Mouse (Mus musculus): Measurements from ENCODE around the gene Calm1. TPM values are rescaled to one million over a fixed set of nuclear protein-coding genes. Genes with fewer than 3 reads are reported as not detected.
A peak's percentile ranks its signal among the peaks of the same experiment; 100 is the strongest.
"Not testable (repeated sequence)": the region's sequence is repeated elsewhere in the genome, so short reads cannot be mapped to it uniquely, and the experiment has no call there.

The Calm1 gene
- polyA plus RNA-seq, 1 experiment from 2014 or later = 779 TPM

GRCm38 (mm10) chr12:100212397-100212796 lies 13.2 kb downstream of the Calm1 start:
- WGBS (ENCODE audit: insufficient replicate concordance) = 17% methylated on average over 3 of the region's 3 CpGs
- H3K4me2 ChIP-seq = peak overlapping the region; percentile 35

GRCm38 (mm10) chr12:100213162-100213561 lies 13.9 kb downstream of the Calm1 start:
- H3K27ac ChIP-seq = no peak overlapping the region
- no peaks in the 10 kb centered on the region for H3K9me3 ChIP-seq (replicated peaks)
- H3K4me3 ChIP-seq = no peak overlapping the region
- H3K4me2 ChIP-seq = no peak overlapping the region
- WGBS (ENCODE audit: insufficient replicate concordance) = 80% methylated on average over 2 of the region's 2 CpGs
- peaks cover 50% of the 10 kb centered on the region for H3K4me1 ChIP-seq
- no peak for ATAC-seq
- H3K36me3 ChIP-seq = peaks cover 20% of the 10 kb centered on the region
- H3K27me3 ChIP-seq (replicated peaks) = no peaks in the 10 kb centered on the region
- H3K9ac ChIP-seq = no peak overlapping the region

More at GRCm38 (mm10) chr12:100212397-100212796, 13.2 kb downstream of the Calm1 start:
- Histone ChIP-seq H3K4me3 (no peak overlapping the region), H3K27me3 (replicated peaks) (no peaks in the 10 kb centered on the region), H3K9ac (peak overlapping the region; percentile 9; the same call in 1 of the 2 replicates), H3K36me3 (peaks cover 27% of the 10 kb centered on the region), H3K9me3 (replicated peaks) (no peaks in the 10 kb centered on the region), H3K27ac (peak overlapping the region; percentile 69), H3K4me1 (peaks cover 56% of the 10 kb centered on the region)
- peak; percentile 83 for ATAC-seq

GRCm38 (mm10) chr12:100214156-100214555 lies 14.9 kb downstream of the Calm1 start:
- Histone ChIP-seq H3K27me3 (replicated peaks) (no peaks in the 10 kb centered on the region), H3K4me3 (no peak overlapping the region), H3K36me3 (peaks cover 10% of the 10 kb centered on the region), H3K4me2 (no peak overlapping the region), H3K9me3 (replicated peaks) (no peaks in the 10 kb centered on the region), H3K4me1 (peaks cover 40% of the 10 kb centered on the region), H3K9ac (no peak overlapping the region), H3K27ac (no peak overlapping the region)
- ATAC-seq = no peak
- 82% methylated on average over 10 of the region's 10 CpGs for WGBS (ENCODE audit: insufficient replicate concordance)

DNA sequence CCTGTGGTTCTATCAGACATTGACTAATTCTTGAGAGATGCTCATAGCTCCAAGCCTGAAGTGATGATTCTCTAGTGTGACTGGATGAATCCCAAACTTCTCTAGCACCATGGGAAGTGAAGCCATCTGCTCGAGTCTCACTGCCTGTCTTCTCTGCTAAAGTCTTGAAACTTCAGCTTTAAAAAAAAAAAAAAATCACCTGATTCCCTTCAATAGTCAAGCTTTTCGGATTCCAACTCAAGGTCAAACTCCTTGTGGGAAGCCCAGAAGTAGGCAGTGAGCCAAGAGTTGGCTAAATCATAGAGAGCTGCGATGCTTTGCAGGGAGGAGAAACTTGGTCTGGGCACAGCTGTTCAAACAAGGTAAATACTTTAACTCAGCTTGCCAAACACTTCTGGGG lies 15.5 kb downstream of the Calm1 start:
- WGBS (ENCODE audit: insufficient replicate concordance) = 69% methylated on average over 3 of the region's 3 CpGs
- H3K27ac ChIP-seq = no peak overlapping the region
- peaks cover 4% of the 10 kb centered on the region; the same call in 1 of the 2 replicates for H3K36me3 ChIP-seq
- no peaks in the 10 kb centered on the region for H3K9me3 ChIP-seq (replicated peaks)
- H3K4me3 ChIP-seq = no peak overlapping the region
- ATAC-seq = no peak
- H3K4me2 ChIP-seq = no peak overlapping the region
- no peaks in the 10 kb centered on the region for H3K27me3 ChIP-seq (replicated peaks)
- H3K4me1 ChIP-seq = peaks cover 34% of the 10 kb centered on the region
- no peak overlapping the region for H3K9ac ChIP-seq

DNA sequence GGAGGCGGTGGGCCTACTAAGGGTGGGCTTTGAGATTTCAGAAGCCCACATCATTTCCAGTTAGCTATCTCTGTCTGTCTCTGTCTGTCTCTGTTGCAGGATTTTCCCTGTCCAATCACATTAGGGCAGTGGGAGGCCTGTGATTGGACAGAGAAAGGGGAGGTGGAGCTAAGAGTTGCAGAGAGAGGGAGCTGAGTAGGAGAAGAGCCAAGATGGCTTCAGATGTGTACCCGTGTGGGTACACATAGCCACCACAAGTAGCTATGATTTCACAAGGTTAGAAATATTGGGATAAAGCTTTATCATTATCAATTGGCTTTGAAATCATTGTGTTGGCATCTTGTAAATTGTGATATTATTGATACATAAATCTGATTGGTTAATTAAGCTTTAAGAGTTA lies 17.9 kb downstream of the Calm1 start:
- WGBS (ENCODE audit: insufficient replicate concordance) = 76% methylated on average over 2 of the region's 2 CpGs
- H3K27ac ChIP-seq; H3K4me3 ChIP-seq; H3K27me3 ChIP-seq (replicated peaks); H3K4me2 ChIP-seq; H3K9me3 ChIP-seq (replicated peaks); H3K36me3 ChIP-seq; H3K9ac ChIP-seq; ATAC-seq: not testable (repeated sequence)
- peaks cover 15% of the 10 kb centered on the region for H3K4me1 ChIP-seq

GRCm38 (mm10) chr12:100220012-100220411 lies 20.8 kb downstream of the Calm1 start:
- Histone ChIP-seq H3K9me3 (replicated peaks) (no peaks in the 10 kb centered on the region), H3K27me3 (replicated peaks) (peaks cover 3% of the 10 kb centered on the region; the same call in 1 of the 2 replicates), H3K4me2 (no peak overlapping the region), H3K4me3 (no peak overlapping the region), H3K36me3 (no peaks in the 10 kb centered on the region), H3K4me1 (peaks cover 5% of the 10 kb centered on the region; the same call in 1 of the 2 replicates), H3K9ac (no peak overlapping the region), H3K27ac (no peak overlapping the region)
- no peak for ATAC-seq
- 56% methylated on average over 4 of the region's 4 CpGs for WGBS (ENCODE audit: insufficient replicate concordance)

- H3K27ac ChIP-seq = no peak overlapping the region
- no peak for ATAC-seq
- H3K36me3 ChIP-seq = no peaks in the 10 kb centered on the region
- no peaks in the 10 kb centered on the region for H3K9me3 ChIP-seq (replicated peaks)
- no peak overlapping the region for H3K4me3 ChIP-seq
- no peak overlapping the region for H3K4me2 ChIP-seq
- peaks cover 3% of the 10 kb centered on the region; the same call in 1 of the 2 replicates for H3K27me3 ChIP-seq (replicated peaks)
- no peak overlapping the region for H3K9ac ChIP-seq
- WGBS (ENCODE audit: insufficient replicate concordance) = 43% methylated on average over 11 of the region's 11 CpGs
- peaks cover 5% of the 10 kb centered on the region; the same call in 1 of the 2 replicates for H3K4me1 ChIP-seq
These were observed 22.5 kb downstream of the Calm1 start for GRCm38 (mm10) chr12:100221608-100222321.

GRCm38 (mm10) chr12:100222322-100222993 lies 23.2 kb downstream of the Calm1 start:
- WGBS (ENCODE audit: insufficient replicate concordance) = 76% methylated on average over 13 of the region's 13 CpGs
- Histone ChIP-seq H3K27me3 (replicated peaks) (peaks cover 3% of the 10 kb centered on the region; the same call in 1 of the 2 replicates), H3K9ac (no peak overlapping the region), H3K4me3 (no peak overlapping the region), H3K36me3 (no peaks in the 10 kb centered on the region), H3K4me1 (peaks cover 5% of the 10 kb centered on the region; the same call in 1 of the 2 replicates), H3K27ac (no peak overlapping the region), H3K9me3 (replicated peaks) (no peaks in the 10 kb centered on the region), H3K4me2 (no peak overlapping the region)
- no peak for ATAC-seq

GRCm38 (mm10) chr12:100223531-100223930 lies 24.3 kb downstream of the Calm1 start:
- no peak for ATAC-seq
- WGBS (ENCODE audit: insufficient replicate concordance) = 58% methylated on average over 8 of the region's 8 CpGs

DNA sequence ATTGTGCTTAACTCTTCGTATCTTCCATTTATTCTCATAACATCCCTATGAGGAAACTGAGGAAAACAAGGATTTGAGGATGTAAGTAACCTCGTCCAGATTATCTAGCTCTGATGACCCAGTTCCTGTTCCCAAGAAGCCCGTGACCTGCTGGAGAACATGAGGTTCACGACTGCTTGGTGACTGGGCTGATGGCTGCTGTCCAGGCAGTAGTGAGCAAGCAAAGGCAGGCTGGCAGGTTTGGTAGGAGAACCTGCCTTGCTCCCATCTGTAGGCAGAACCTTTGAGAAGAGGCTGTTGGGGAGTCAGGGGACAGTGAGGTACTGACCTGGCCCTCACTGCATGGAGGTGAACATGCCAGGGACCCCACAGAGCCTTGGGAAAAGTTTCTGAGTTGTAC lies 26.0 kb downstream of the Calm1 start:
- H3K4me2 ChIP-seq = no peak overlapping the region
- H3K4me1 ChIP-seq = peaks cover under 1% of the 10 kb centered on the region; the same call in 1 of the 2 replicates
- WGBS (ENCODE audit: insufficient replicate concordance) = 42% methylated on average over 4 of the region's 4 CpGs
- H3K27me3 ChIP-seq (replicated peaks) = peaks cover 3% of the 10 kb centered on the region; the same call in 1 of the 2 replicates
- H3K4me3 ChIP-seq = no peak overlapping the region
- no peak for ATAC-seq
- no peaks in the 10 kb centered on the region for H3K36me3 ChIP-seq
- H3K9me3 ChIP-seq (replicated peaks) = no peaks in the 10 kb centered on the region
- no peak overlapping the region for H3K27ac ChIP-seq
- H3K9ac ChIP-seq = no peak overlapping the region

More at GRCm38 (mm10) chr12:100223531-100223930, 24.3 kb downstream of the Calm1 start:
- no peaks in the 10 kb centered on the region for H3K36me3 ChIP-seq
- H3K4me1 ChIP-seq = peaks cover 5% of the 10 kb centered on the region; the same call in 1 of the 2 replicates
- no peak overlapping the region for H3K9ac ChIP-seq
- H3K9me3 ChIP-seq (replicated peaks) = no peaks in the 10 kb centered on the region
- H3K4me2 ChIP-seq = no peak overlapping the region
- no peak overlapping the region for H3K4me3 ChIP-seq
- H3K27ac ChIP-seq = no peak overlapping the region
- peaks cover 3% of the 10 kb centered on the region; the same call in 1 of the 2 replicates for H3K27me3 ChIP-seq (replicated peaks)

GRCm38 (mm10) chr12:100226073-100226472 lies 26.8 kb downstream of the Calm1 start:
- H3K9me3 ChIP-seq (replicated peaks) = no peaks in the 10 kb centered on the region
- no peak overlapping the region for H3K4me2 ChIP-seq
- peaks cover 3% of the 10 kb centered on the region; the same call in 1 of the 2 replicates for H3K27me3 ChIP-seq (replicated peaks)
- H3K9ac ChIP-seq = no peak overlapping the region
- ATAC-seq = no peak
- 50% methylated on average over 5 of the region's 5 CpGs for WGBS (ENCODE audit: insufficient replicate concordance)
- H3K36me3 ChIP-seq = no peaks in the 10 kb centered on the region
- no peaks in the 10 kb centered on the region; the same call in 1 of the 2 replicates for H3K4me1 ChIP-seq
- no peak overlapping the region for H3K4me3 ChIP-seq
- H3K27ac ChIP-seq = no peak overlapping the region

- H3K4me1 ChIP-seq = no peaks in the 10 kb centered on the region; the same call in 1 of the 2 replicates
- H3K4me2 ChIP-seq = no peak overlapping the region
- no peak overlapping the region for H3K27ac ChIP-seq
- WGBS (ENCODE audit: insufficient replicate concordance) = 64% methylated on average over 8 of the region's 8 CpGs
- no peaks in the 10 kb centered on the region for H3K36me3 ChIP-seq
- peaks cover 3% of the 10 kb centered on the region; the same call in 1 of the 2 replicates for H3K27me3 ChIP-seq (replicated peaks)
- ATAC-seq = no peak
- no peak overlapping the region for H3K9ac ChIP-seq
- no peaks in the 10 kb centered on the region for H3K9me3 ChIP-seq (replicated peaks)
- no peak overlapping the region for H3K4me3 ChIP-seq
These were observed 27.4 kb downstream of the Calm1 start for GRCm38 (mm10) chr12:100226621-100227020.
